Mouse (Mus musculus) left cerebral cortex, postnatal 36 days (tissue): Measurements from ENCODE around the gene Nipal1. TPM values are rescaled to one million over a fixed set of nuclear protein-coding genes. Genes with fewer than 3 reads are reported as not detected.

Experiments used
- DNase-seq, 2 experiments: peaks; one replicate each; pipeline ENCODE4 v3.0.0; 2021 to 2022; ENCODE audit warnings: low spot score in 2 of 2, mixed read lengths in 1 of 2
- intact Hi-C: fragments of 180-260 bp; cut with DNase I; formaldehyde crosslinking; loops from one replicate; pipeline ENCODE4 v1.15.1; 2025
- total RNA-seq, 2 experiments: library from RNA; stranded (reverse); gene quantifications; 2 replicates each; pipeline ENCODE4 v1.2.3; 2021

Gene Nipal1
- total RNA-seq, 2 experiments from 2014 or later, result not detected

DNA sequence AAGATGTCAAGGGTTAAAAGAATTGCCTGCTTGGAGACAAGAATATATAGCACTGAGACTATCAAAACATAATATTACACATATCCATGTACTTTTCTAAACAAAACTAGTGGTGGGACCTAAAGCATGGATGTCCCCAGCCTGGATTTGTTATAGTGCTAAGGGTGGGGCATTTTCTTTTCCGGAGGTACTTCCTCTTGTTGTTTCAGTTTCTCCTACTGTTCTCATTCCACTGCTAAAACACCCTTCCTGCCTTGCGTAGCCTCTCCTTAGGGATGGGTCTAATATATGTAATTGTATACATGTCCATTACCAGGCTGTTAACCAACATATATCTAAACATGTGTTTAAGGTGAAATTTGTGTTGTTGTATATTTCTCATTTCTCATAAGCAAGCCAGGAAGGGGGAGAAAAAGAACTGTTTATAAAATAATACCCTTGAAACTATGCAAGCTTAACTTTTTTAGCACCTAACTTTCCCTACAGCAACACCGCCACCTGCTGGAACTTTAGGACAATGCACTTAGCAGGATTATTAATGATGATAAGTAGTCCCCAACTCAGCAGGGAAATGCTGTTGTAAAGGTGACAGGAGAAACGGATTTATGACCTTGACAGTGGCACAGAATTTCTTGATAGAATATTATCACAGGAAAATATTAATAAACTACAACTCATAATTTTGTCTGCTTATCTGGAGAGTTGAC is 63.1 kb downstream of the Nipal1 start:
- intact Hi-C loops, result no loop called here
- DNase-seq, result peak in 1 of 2 experiments; percentile 44

- DNase-seq, result no peak
- intact Hi-C loops, result no loop called here
These were observed 73.0 kb downstream of the Nipal1 start for GRCm38 (mm10) chr5:72720587-72720986.

Other genes with a start within 250 kb of the Nipal1 start
- under 1 TPM; 0.32 to 0.34 TPM for gene Corin, start 143.3 kb upstream of the Nipal1 start, total RNA-seq
- gene Nfxl1, start 88.1 kb upstream of the Nipal1 start, total RNA-seq, result 10 to 100 TPM; 10.3 to 16.9 TPM
- gene Zar1, start 66.5 kb upstream of the Nipal1 start, total RNA-seq, result under 1 TPM; 0.27 to 0.39 TPM
- under 1 TPM in 1 of 2 experiments, not detected in 1; 0.93 TPM for gene Gm5868, start 60.2 kb upstream of the Nipal1 start, total RNA-seq
- gene Cnga1, start 3.5 kb upstream of the Nipal1 start, total RNA-seq, result not detected
- gene Txk, start 105.0 kb downstream of the Nipal1 start, total RNA-seq, result under 1 TPM; 0.20 to 0.39 TPM
- gene Tec, start 220.7 kb downstream of the Nipal1 start, total RNA-seq, result 1 to 10 TPM; 4.2 to 4.8 TPM